Comparison of ENCODE assay signal across 15 mouse cellular contexts in genomic region chr10:41004753-41005152, GRCm38 (mm10).
DNase-seq lines count a peak whose midpoint lies in the region; ATAC-seq and TF ChIP-seq lines count a peak whose summit lies in the region.
"Had no signal": no experiment of that assay in that cellular context is flagged by ENCODE, and none has a peak within 500 bp of the region (broad histone marks: within the 10 kb centered on the region; RNA-seq: fewer than 3 reads in every experiment).

No protein-coding gene starts in this region.

- no peaks in the 10 kb centered on the region for H3K9me3 ChIP-seq in forebrain, embryonic 11.5 days (ENCODE audit: control insufficient read depth, low read length)
- no peaks in the 10 kb centered on the region for H3K9me3 ChIP-seq in forebrain, embryonic 10.5 days
- H3K9me3 ChIP-seq in liver, embryonic 13.5 days (replicated peaks): no peaks in the 10 kb centered on the region
- H3K9me3 ChIP-seq in forebrain, embryonic 13.5 days (replicated peaks): no peaks in the 10 kb centered on the region
- no peaks in the 10 kb centered on the region for H3K9me3 ChIP-seq in hindbrain, postnatal 0 days (ENCODE audit: low read length)
- H3K9me3 ChIP-seq: G1E; intestine, embryonic 15.5 days; limb, embryonic 15.5 days; neural tube, embryonic 12.5 days; stomach, embryonic 15.5 days had no signal

- no peaks in the 10 kb centered on the region for H3K4me1 ChIP-seq in forebrain, embryonic 11.5 days (replicated peaks; ENCODE audit: control insufficient read depth, insufficient read depth, low read length)
- H3K4me1 ChIP-seq in forebrain, embryonic 10.5 days: no peaks in the 10 kb centered on the region
- peaks cover 44% of the 10 kb centered on the region for H3K4me1 ChIP-seq in liver, embryonic 13.5 days (replicated peaks)
- no peaks in the 10 kb centered on the region for H3K4me1 ChIP-seq in forebrain, embryonic 13.5 days
- H3K4me1 ChIP-seq in hindbrain, postnatal 0 days (ENCODE audit: insufficient read depth, low read length): no peaks in the 10 kb centered on the region
- H3K4me1 ChIP-seq: intestine, embryonic 15.5 days; limb, embryonic 15.5 days; neural tube, embryonic 12.5 days; stomach, embryonic 15.5 days had no signal

- H3K27ac ChIP-seq in forebrain, embryonic 11.5 days (ENCODE audit: low read depth, low read length): no peak overlapping the region
- H3K27ac ChIP-seq in forebrain, embryonic 10.5 days: no peak overlapping the region
- peak overlapping the region; percentile 78 for H3K27ac ChIP-seq in liver, embryonic 13.5 days
- no peak overlapping the region for H3K27ac ChIP-seq in forebrain, embryonic 13.5 days
- no peak overlapping the region for H3K27ac ChIP-seq in hindbrain, postnatal 0 days
- H3K27ac ChIP-seq: gastrocnemius, adult 2 months; intestine, embryonic 15.5 days; limb, embryonic 15.5 days; neural tube, embryonic 12.5 days; stomach, embryonic 15.5 days had no signal

- H3K27me3 ChIP-seq in forebrain, embryonic 11.5 days (ENCODE audit: control insufficient read depth, insufficient read depth, low read length): no peaks in the 10 kb centered on the region
- no peaks in the 10 kb centered on the region for H3K27me3 ChIP-seq in forebrain, embryonic 10.5 days (ENCODE audit: poor library complexity, severe bottlenecking)
- H3K27me3 ChIP-seq in liver, embryonic 13.5 days: peaks cover 3% of the 10 kb centered on the region; the same call in 1 of the 2 replicates
- H3K27me3 ChIP-seq in forebrain, embryonic 13.5 days: no peaks in the 10 kb centered on the region
- H3K27me3 ChIP-seq in hindbrain, postnatal 0 days (ENCODE audit: insufficient read depth, low read length): no peaks in the 10 kb centered on the region
- H3K27me3 ChIP-seq: intestine, embryonic 15.5 days; limb, embryonic 15.5 days; neural tube, embryonic 12.5 days; stomach, embryonic 15.5 days had no signal

- H3K36me3 ChIP-seq in forebrain, embryonic 11.5 days (ENCODE audit: control insufficient read depth, insufficient read depth, low read length): no peaks in the 10 kb centered on the region
- no peaks in the 10 kb centered on the region for H3K36me3 ChIP-seq in forebrain, embryonic 10.5 days (replicated peaks)
- no peaks in the 10 kb centered on the region for H3K36me3 ChIP-seq in liver, embryonic 13.5 days
- no peaks in the 10 kb centered on the region for H3K36me3 ChIP-seq in forebrain, embryonic 13.5 days (ENCODE audit: poor library complexity, severe bottlenecking)
- no peaks in the 10 kb centered on the region for H3K36me3 ChIP-seq in hindbrain, postnatal 0 days (ENCODE audit: insufficient read depth, low read length)
- H3K36me3 ChIP-seq: G1E; intestine, embryonic 15.5 days; limb, embryonic 15.5 days; neural tube, embryonic 12.5 days; stomach, embryonic 15.5 days had no signal

- H3K4me2 ChIP-seq in forebrain, embryonic 11.5 days (ENCODE audit: low read depth, low read length, severe bottlenecking): no peak overlapping the region
- H3K4me2 ChIP-seq in liver, embryonic 13.5 days: no peak overlapping the region
- no peak overlapping the region for H3K4me2 ChIP-seq in forebrain, embryonic 13.5 days
- no peak overlapping the region for H3K4me2 ChIP-seq in hindbrain, postnatal 0 days (ENCODE audit: low read depth, low read length)
- H3K4me2 ChIP-seq: intestine, embryonic 15.5 days; limb, embryonic 15.5 days; neural tube, embryonic 12.5 days; stomach, embryonic 15.5 days had no signal

- no peak for TF ChIP-seq CTCF in hindbrain, postnatal 0 days (IDR thresholded peaks at IDR 0.05; ENCODE audit: low read depth)

- no peak for DNase-seq in forebrain, embryonic 11.5 days (ENCODE audit: low spot score)
- DNase-seq in forebrain, embryonic 10.5 days (ENCODE audit: extremely low spot score, low spot score): no peak
- DNase-seq in liver, embryonic 13.5 days: no peak
- DNase-seq in liver: no peak
- no peak for DNase-seq in hindbrain, postnatal 0 days (ENCODE audit: low spot score)
- DNase-seq in ovary, adult 18-20 months (ENCODE audit: low spot score): no peak
- no peak for DNase-seq in cerebellum, adult 8-10 months

- 0 out of 2 replicates have a peak, but pooled peaks have one; percentile 49 for ATAC-seq in forebrain, embryonic 11.5 days (replicated peaks; ENCODE audit: low FRiP score)
- no peak for ATAC-seq in liver, embryonic 13.5 days (ENCODE audit: low read depth)
- peak; percentile 54; the same call in 1 of the 2 replicates for ATAC-seq in forebrain, embryonic 13.5 days
- peak; percentile 46 for ATAC-seq in hindbrain, postnatal 0 days
- ATAC-seq: activated CD4-positive, CD25-positive, alpha-beta regulatory T cell, adult 4 months had no signal

- H3K4me3 ChIP-seq in forebrain, embryonic 11.5 days (ENCODE audit: low read depth, low read length): no peak overlapping the region
- no peak overlapping the region for H3K4me3 ChIP-seq in forebrain, embryonic 10.5 days
- no peak overlapping the region for H3K4me3 ChIP-seq in liver, embryonic 13.5 days (replicated peaks)
- no peak overlapping the region for H3K4me3 ChIP-seq in forebrain, embryonic 13.5 days
- H3K4me3 ChIP-seq in hindbrain, postnatal 0 days (ENCODE audit: low read length): no peak overlapping the region
- H3K4me3 ChIP-seq: gastrocnemius, adult 2 months; intestine, embryonic 15.5 days; limb, embryonic 15.5 days; neural tube, embryonic 12.5 days; stomach, embryonic 15.5 days had no signal

- no peak overlapping the region for H3K9ac ChIP-seq in forebrain, embryonic 11.5 days (ENCODE audit: low read length)
- no peak overlapping the region for H3K9ac ChIP-seq in liver, embryonic 13.5 days
- no peak overlapping the region for H3K9ac ChIP-seq in forebrain, embryonic 13.5 days
- no peak overlapping the region for H3K9ac ChIP-seq in hindbrain, postnatal 0 days (replicated peaks; ENCODE audit: low read length)
- H3K9ac ChIP-seq: intestine, embryonic 15.5 days; limb, embryonic 15.5 days; neural tube, embryonic 12.5 days; stomach, embryonic 15.5 days had no signal

- 61% methylated on average over 3 of the region's 3 CpGs for WGBS in forebrain, embryonic 11.5 days
- WGBS in forebrain, embryonic 10.5 days: 60% methylated on average over 3 of the region's 3 CpGs
- WGBS in liver, embryonic 13.5 days (ENCODE audit: insufficient replicate concordance): 59% methylated on average over 3 of the region's 3 CpGs
- WGBS in forebrain, embryonic 13.5 days: 62% methylated on average over 3 of the region's 3 CpGs
- 66% methylated on average over 3 of the region's 3 CpGs for WGBS in hindbrain, postnatal 0 days
